Mouse (Mus musculus): Measurements from ENCODE around the gene Ermp1.
"Not testable (repeated sequence)": the region's sequence is repeated elsewhere in the genome, so short reads cannot be mapped to it uniquely, and the experiment has no call there.

Ermp1 gene

DNA sequence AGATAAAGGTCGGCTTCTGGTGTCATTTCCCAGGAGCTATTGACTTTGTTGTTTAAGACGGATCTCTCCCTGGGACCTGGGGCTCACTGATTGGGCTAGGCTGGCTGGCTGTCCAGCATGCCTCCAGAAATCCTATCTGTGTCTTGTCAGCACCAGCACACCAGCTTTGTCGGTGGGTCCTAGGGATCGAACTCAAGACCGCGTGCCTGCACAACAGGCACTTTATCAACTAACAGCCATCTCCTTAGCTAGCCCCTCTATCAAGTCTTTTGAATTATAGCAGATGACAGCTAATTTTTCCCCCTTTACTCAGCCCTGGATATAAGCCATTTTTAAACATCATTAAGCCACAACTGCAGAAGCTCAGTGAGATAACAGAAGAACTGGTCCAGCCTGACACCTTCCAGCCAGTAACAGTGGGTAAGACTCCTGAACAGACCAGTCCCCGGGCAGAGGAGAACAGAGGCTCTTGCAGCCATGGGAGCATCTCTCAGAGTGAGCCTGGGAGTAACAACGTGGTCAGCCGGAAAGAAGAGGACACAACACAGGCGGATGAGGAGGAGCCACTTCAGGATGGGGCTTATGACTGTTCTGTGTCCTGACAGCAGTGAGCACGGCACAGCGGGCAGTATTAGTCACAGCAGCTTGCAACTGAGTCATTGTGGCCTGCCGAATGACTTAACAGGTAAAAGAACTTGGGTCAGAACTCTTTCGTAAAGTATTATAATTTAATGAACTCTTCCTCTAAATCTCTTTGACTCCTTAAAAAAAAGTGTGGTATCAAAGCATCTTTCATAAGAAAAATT lies 44.5 kb downstream of the Ermp1 start:
- no peak for DNase-seq (ENCODE audit: low spot score)

DNA sequence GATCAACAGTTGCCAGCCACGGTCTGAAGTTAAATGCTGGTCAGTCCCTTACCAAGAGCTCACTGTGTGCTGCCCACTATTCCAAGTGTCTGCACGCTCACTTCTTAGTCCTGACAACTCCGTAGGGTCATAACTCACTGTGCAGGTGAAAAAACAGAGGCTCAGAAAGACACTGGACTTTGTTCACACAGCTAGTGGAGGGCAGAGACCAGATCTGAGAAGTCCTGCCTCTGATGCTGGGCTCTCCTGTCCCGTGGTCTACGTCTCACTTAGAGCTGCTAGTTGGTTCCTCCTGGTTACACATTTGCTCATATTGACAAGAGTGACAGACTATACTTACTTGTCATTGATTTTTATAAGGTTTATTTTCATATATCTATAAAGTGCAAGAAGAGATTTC lies 49.2 kb downstream of the Ermp1 start:
- no peak for DNase-seq (ENCODE audit: low spot score)

- DNase-seq (ENCODE audit: low spot score) = no peak
These were observed 51.2 kb downstream of the Ermp1 start for GRCm38 (mm10) chr19:29596985-29597384.

DNA sequence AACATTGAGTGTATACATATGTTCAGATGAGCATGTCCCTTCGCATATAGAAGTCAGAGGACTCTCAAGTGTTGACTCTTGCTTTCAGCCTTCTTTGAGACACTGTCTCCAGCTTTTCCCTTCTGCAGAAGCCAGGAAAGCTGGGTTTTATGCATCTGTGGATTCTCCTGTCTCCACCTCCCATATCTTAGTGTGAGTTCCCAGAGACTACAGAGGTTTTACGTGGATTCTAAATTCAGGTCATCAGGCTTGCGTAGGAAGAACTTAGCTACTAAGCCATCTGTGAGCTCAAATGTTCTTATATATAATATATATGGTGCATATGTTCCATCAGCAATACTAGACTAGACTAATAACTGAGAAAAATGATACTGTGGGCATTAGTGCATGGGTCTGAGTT lies 51.9 kb downstream of the Ermp1 start:
- no peak for DNase-seq (ENCODE audit: low spot score)

DNA sequence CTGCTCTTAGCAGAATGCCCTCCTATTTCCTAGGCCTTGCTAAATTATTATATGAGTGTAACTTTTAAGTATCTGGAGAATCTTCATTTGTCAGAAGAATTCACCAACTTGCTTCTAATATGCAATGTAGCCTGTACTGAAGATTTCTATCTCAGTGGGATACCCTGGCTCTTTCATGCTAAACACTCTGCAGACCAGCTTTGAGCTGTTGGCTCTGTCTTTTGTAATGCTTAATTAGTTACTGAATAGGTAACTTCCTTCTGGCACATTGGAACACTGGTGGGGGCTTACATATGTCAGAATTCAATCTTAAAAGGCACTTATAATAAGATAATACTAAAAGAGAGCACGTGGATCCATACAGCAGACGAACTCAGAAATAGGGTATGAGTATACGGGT lies 54.4 kb downstream of the Ermp1 start:
- not testable (repeated sequence) for DNase-seq (ENCODE audit: low spot score)

GRCm38 (mm10) chr19:29583734-29584133 lies 64.5 kb downstream of the Ermp1 start:
- no peak for DNase-seq (ENCODE audit: low spot score)

- DNase-seq (ENCODE audit: low spot score) = no peak
These were observed 65.8 kb downstream of the Ermp1 start for GRCm38 (mm10) chr19:29582439-29582838.

GRCm38 (mm10) chr19:29566512-29566911 lies 81.7 kb downstream of the Ermp1 start:
- DNase-seq (ENCODE audit: low spot score) = no peak

GRCm38 (mm10) chr19:29563258-29563779 lies 84.9 kb downstream of the Ermp1 start:
- DNase-seq (ENCODE audit: low spot score) = peak; percentile 70

DNA sequence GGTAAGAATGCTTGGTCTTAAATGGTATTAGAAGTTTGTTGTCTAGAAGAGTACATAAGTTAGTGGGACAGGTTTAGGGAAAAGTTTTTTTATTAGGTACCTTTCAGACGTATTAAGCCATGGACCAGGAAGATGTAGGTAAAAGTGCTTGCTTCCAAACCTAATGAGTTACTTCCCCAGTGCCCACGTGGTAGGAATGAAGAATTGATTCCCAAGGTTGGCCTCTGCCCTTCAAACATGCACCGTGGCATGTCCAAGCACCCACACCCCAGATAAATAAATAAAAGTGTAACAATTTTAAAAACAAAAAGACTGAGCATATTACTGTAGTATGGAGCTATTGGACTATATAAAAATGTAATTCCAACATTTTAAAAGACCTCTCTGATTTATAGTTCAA lies 85.6 kb downstream of the Ermp1 start:
- DNase-seq (ENCODE audit: low spot score) = no peak

GRCm38 (mm10) chr19:29562166-29562565 lies 86.0 kb downstream of the Ermp1 start:
- no peak for DNase-seq (ENCODE audit: low spot score)
